Mouse (Mus musculus) megakaryocyte, embryonic 14.5 days (primary cell): ENCODE measurements at regions not wholly inside any gene's neighbourhood (a gene's known extent, or its start where the extent isn't known, plus 50 kb on each side); places are given as distances from the start of the nearest gene placed in this dataset.

Experiments used
- FLI1 ChIP-seq: IDR thresholded peaks from 2 replicates; pipeline ENCODE4 v1.6.1; 2012; ENCODE audit warnings: low read length, inconsistent platforms, mixed read lengths
- GATA1 ChIP-seq: IDR thresholded peaks from 3 replicates; pipeline ENCODE4 v1.6.1; 2012; ENCODE audit warnings: mixed read lengths, low read length, inconsistent platforms, borderline replicate concordance

DNA sequence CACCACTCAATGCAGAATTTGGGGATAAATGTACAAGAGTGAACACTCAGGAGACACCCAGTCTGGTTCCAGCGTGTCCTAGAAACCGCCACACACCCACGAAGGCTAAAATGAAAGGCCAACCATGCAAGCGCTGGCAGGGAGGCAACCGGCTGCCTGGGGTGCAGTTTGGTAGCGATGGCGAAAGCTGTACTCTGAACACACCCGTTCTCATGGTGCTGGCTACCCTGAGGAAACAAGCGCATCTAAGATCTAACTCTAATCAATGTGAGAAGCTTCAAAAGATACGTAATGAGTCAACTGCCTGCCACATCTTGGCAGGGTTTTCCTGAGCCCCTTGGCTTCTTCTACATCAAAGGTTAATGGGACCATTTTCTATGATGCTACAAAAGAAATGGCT is 56.4 kb upstream of the Pkdcc start:
- no peak for TF ChIP-seq GATA1
- TF ChIP-seq FLI1: no peak
